Mouse (Mus musculus): ENCODE data around the gene Cmip.
A peak's percentile ranks its signal among the peaks of the same experiment; 100 is the strongest.

The Cmip gene

DNA sequence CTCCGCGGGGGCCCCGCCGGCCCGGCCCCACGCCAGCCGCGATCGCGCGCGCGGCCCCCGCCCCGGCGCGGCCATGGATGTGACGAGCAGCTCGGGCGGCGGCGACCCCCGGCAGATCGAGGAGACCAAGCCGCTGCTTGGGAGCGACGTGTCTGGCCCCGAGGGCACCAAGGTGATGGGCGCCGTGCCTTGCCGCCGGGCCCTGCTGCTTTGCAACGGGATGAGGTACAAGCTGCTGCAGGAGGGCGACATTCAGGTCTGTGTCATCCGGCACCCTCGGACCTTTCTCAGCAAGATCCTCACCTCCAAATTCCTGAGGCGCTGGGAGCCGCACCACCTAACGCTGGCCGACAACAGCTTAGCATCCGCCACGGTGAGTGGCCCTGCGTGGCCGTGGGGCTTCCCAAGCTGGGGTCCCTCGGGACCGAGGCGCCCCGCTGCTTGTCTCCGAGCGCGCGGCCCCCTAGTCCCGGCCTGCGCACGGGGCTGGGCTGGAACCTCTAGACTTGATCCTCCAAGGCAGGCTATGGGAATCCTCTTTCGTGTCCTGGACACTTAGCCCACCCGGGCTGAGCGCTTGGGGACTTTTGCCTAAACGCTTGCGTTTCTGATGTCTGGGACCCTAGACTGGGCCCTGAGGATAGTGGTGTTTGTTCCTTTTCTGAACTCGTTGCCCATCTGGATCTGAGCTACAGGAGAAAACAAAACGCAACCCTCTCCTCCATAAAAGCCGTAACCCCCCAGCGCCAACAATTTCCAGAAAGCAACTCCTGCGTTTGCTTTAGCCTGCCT is at the start of gene Cmip:
Gene Cmip (plus strand): TSS at position 36 of the 792 bp plus-strand sequence.
- DNase-seq: peak; percentile 70 to 72

DNA sequence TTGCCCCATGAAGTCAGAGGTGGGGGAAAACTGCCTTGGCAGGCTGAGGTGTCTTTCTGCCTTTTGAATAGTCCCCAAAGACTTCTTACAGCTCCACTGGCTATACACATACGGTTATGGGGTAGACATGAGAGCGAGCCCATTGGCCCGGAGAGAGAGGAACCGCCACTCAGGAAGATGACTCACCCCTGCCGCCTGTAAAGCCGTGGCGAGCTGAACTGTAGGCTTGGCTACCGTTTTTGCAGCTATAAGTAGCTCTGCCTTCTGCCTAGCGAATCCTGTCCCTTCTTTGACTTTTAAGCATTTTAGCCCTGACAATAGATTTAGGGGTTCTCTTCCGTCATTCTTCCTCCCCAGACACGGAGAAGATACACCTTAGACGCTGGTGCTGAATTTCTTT is 47.7 kb upstream of the Cmip start:
- no peak for DNase-seq

DNA sequence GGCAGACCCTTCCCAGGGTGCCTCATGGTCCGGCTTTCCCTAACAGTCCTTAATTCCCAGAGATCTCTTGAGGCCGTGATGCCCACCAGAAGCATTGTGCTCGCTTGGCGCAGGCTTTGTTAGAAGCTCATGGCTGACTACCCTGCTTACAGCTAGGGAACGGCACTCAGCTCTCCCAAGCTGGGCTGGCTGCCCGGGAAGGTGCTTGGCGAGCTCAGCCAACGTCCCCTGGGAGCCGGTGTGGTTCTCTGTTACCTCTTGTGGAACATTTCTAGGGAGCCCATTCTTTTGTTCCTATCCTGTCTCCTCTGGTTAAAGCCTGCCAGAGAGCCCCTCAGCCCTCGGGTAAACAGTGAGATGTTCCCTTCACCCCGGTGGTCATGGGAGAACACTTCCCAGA is 44.8 kb upstream of the Cmip start:
- DNase-seq: peak; percentile 32 to 58

DNA sequence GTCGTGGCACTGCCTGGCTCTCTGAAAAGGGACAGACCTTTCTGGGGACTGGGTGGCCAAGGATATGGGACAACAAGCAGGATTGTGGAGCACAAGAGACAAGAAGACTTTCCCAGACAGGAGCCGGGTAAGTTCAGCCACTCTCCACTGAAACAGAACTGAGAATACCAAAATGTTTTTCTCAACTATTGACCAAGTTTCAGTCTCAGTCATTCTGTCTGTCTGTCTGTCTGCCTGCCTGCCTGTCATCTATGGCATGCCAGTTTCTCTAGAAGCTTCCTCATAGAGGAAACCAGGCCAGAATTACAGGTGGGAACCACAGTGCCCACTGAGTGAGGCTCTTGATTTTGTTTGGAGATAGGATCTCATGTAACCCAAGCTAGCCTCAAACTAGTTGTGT is 39.1 kb upstream of the Cmip start:
- no peak for DNase-seq

DNA sequence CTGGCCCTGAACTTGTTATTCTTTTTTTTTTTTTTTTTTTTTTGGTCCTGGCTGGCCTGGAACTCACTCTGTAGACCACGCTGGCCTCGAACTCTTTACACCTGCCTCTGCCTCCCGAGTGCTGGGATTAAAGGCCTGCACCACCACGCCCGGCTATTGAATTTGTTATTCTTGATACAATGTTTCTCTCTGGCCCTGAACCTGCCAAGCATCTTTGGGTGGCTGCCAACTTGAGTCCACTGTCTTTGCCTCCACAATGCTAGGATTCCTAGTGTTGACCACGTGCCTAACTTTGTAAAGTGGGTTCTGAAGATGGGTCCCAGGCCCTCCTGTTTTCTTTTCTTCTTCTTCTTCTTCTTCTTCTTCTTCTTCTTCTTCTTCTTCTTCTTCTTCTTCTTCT is 34.5 kb upstream of the Cmip start:
- DNase-seq: peak; percentile 54 to 56

DNA sequence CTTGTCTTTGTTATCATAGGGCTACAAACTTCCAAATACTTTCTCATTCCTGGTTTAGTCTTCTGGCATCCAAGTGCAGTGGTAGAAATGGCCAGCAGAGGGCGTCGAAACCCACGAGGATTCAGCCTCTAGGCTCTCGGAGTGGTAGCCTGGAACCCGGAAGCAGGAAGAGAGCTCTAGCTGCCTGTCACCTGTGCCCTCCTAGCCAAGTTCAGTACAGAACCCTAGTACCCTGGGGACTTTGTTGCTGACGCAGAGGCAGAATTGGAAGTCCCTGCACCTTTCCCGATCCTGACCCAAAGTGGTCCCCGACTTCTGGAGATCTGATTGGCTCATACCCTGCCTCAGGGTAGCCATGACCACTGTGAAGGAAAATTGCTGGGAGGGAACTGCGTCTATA is 32.2 kb upstream of the Cmip start:
- DNase-seq: peak; percentile 92 to 95

DNA sequence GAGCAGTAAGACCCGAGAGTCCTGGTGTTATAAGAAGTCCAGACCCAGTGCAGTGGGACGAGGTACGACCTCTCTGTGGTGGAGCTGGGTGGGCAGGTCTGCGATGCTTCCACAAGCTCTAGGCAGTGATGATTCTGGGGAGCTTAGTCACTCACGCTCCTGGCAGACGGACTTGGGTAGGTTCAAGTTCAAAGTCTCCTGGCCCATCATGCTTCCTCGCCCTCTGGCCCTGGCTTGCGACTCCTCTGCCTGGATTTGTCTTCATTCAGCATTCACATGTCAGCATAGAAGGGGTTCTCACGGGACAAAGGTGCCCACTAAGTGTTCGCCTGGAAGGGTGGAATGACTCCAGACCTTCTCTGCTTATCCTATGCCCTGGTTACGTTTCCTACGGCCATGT is 30.6 kb upstream of the Cmip start:
- no peak for DNase-seq

DNA sequence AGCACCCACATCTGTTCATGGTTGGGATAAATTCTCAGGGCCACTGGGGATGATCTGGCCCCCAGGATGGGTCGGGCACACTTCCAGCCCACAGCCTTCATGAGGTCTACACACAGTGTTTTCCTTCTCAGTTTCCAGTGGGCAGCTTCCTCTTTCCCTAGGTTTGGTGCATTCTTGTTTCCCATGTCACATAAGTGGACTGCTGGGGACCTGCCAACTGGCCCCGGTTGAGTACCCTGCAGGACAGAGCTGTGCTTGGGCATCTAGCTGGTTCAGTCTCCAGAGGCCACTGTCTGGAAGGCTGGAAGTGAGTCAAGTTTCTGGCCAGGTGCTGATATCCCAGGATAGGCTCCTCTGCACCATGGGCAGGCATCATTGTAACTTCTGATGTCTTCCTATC is 29.5 kb upstream of the Cmip start:
- DNase-seq: peak; percentile 11 to 20

DNA sequence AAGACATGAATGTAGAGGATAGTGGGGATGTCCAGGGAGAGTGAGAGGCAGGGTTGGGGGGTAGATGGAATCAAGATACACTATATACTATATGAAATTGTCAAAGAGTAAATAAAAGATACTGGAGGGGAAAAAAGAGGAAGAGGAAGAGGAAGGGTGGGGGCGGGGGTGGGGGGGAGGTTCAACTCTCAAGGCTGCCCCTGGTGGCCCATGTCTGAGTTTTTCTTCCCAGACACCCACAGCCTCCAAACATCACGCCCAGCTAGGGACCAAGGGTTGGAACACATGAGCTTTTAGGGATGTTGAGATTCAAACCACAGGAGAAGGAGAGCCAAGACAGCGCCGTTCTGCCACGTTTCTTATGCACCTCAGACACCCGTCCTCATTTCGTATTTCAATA is 23.7 kb upstream of the Cmip start:
- DNase-seq: no peak

DNA sequence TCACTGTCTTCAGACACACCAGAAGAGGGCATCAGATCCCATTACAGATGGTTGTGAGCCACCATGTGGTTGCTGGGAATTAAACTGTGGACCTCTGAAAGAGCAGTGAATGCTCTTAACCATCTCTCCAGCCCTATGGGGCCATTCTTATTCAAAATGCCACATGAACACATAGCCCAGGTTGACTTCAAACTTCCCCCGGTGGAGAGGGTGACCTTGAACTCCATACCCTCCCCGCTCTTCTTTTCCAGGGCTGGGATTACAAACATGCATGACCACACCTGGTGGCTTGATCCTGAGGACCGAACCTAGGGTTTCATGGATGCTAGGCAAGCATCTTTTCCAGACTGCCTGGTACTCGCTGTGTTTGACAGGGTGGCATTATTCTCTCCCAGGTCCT is 20.3 kb upstream of the Cmip start:
- no peak for DNase-seq

DNA sequence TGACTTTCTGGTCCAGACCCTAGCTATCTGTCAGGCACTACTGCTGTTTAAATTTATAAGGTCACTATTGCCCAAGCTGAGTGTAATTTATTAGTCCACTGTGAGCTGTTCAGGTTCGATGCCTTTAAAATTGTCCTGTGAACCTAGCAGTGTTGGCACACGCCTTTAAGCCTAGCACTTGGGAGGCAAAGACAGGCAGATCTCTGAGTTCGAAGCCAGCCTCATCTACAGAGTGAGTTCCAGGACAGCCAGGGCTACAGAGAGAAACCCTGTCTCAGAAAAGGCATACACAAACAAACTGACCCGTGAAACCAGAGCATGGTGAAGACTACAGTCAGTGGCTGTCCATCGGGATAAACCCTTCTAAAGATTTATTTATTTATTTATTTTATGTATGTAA is 16.5 kb upstream of the Cmip start:
- DNase-seq: no peak

DNA sequence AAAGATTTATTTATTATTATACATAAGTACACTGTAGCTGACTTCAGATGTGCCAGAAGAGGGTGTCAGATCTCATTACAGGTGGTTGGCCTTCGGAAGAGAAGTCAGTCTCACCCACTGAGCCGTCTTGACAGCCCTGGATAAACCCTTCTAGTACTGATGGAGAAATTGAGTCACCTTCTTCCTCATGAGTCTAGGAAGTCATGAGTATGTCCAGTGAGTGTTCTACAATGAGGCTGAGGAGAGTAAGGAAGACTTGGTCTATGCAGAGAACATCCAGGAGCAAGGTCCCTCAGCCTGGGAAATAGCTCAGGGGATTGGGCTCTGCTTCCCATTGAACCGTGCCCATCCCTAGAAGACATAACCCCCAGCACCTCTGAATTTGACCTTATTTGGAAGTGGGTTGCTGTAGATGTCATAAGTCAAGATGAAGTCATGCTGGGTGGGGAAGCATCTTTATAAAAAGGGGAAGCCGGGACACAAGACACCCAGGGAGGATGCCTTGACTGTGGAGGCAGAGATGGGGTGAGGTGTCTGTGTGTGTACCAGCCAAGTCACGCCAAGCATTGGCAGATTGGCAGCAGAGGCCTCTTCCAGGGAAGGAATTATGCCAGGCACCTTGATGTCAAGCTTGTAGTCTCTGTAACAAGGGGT is 15.9 kb upstream of the Cmip start:
- peak in 1 of 2 experiments; percentile 34 for DNase-seq

DNA sequence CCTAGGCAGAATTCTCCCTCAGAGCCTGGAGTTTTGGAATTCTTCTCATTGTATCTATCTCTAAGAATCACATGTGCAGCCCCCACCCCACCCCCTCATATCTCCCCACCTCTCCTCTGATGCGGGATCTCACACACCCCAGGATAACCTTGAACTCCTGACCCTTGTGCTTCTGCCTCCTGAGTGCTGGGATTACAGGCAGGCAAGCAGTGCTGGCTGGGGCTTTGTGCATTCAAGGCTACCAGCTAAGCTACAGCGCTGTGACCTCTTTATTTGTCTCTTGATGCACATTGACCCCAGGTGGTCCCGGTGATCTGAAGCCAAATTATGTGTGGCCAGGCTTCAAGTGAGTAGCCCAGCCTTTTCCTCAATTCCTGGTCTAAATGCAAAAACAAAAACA is 15.0 kb upstream of the Cmip start:
- DNase-seq: peak; percentile 36 to 43

DNA sequence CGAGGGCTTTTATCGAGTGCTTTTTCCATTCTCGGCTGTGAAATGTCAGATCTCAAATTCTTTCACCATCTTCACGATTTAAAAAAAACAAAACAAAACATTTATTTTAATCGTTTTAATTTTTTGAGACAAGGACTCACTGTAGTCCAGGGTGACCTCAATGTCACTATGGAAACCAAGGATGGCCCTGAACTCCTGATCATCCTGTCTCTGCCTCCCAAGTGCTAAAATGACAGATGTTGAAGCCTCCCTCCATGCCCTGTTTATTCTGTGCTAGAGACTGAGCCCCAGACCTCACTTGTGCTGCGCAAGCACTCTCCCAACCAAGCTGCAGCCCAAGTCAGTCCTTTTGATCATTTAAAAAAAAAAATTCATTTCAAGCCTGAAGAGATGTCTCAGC is 14.6 kb upstream of the Cmip start:
- DNase-seq: no peak

DNA sequence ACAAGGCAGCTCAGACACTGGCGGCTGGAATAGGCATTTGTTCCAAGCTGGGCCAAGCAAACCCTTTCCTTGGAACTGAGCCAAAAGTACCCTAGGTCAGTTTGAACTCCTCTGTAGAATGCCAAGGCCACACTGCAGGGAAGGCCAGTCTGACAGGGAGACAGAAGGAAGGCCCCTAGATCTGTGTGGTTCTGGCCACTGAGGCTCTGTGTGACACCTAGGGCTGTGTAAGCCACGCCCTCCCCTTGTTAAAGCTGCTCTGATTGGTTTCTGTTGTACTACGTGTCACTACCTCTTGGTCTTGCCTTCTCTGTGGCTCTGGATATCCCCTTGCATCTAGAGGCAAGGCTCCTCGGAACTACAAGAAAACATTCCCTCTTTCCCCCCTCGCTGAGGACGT is 12.3 kb upstream of the Cmip start:
- peak; percentile 29 to 46 for DNase-seq

DNA sequence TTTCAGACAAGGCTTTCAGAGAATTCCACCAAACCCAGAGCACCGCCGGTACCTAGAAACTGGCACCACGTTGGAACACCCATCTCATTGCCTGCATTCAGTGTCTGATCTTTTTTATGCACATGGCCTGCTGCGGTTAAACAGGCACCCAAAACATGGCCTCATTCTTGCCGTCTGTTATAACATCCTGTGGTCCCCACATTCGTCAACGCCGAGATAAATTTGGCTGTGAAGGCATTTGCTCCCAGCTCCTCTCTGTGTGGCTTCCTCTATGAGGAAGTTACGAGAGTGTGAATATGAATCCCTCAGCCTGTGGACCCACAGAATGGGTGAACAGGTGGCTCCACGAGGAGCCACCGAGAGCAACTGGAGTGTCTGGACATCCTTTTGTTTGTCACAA is 8.5 kb upstream of the Cmip start:
- no peak for DNase-seq

DNA sequence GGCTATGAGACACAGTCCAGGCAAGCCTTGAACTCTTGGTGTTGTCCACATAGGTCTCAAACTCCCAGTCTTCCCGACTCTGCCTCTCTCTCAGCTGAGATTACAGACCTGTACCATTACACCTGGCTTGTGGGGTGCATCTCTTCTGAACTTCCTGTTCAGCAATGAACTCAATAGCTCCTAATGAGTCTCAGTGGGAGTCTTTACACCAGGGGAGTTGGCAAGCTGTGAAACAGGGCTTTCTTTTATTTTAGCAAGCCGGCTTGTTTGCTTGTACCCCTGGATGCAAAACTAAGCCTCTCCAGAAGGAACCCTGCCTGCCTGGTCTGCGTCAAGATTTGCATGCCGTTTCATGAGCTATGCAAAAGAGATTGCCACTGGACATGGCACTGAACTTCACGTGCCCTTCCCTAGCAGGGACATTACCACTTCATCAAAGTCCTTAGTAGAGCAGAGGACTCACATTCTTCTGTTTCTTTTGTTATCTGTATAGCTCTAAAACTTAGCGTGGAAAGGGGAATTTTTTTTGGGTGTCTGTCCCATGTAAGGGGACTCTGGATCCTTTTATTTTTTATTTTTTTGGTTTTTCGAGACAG is 5.7 kb upstream of the Cmip start:
- DNase-seq: no peak

DNA sequence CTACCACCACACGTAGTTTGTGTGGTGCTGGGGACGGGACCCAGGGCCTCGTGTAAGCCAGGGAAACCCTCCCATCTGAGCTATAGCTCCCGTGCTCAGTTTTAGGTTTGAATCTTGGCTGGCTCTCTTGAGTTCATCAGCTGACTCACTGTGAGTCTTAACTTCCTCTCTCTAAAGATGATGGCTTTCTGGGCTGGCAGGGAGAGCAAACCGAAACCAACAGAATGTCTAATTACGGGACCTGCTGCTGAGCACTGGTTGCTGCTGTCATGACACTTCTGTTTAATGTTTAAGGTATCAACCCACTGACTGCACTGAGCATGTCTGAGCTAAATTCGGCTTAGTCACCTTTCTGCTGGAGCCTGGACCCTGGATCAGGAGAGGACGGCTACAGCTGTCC is 4.2 kb upstream of the Cmip start:
- no peak for DNase-seq

DNA sequence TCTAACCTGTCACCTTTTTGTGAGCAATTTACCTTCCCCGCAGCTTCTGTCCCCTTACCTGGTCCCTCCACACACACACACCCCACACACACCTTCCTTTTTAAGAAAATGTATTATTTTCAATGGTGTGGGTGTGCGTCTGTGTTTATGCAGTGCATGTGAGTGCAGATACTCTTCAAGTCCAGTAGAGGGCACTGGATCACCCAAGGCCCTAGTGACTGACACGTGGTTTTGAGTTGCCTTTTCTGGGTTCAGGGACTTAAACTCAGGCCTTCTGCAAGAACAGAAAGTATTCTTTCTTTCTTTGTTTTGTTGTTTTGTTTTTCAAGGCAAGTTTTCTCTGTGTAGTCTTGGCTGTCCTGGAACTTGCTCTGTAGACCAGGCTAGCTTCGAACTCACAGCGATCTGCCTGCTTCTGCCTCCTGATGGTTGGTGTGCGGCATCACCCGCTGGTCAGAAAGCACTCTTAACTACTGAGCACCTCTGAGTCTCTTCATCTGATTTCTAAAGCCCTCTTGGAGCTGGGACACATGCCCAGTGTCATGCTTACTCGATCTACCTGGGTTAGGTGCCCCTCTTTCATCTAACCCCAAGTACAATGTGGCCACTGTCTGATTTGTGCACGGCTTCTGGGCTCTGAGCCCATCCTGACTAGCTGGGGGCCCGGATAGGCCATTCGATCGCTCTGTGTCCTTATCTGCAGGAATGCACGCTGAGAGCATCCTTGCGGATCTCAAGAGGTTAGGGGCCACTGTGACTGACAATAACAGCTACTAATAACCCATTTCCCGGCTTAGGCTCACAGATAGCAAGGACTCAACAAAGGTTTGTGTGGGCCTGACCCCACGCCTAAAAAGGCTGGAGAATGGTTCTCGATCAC is 3.2 kb upstream of the Cmip start:
- DNase-seq: no peak

DNA sequence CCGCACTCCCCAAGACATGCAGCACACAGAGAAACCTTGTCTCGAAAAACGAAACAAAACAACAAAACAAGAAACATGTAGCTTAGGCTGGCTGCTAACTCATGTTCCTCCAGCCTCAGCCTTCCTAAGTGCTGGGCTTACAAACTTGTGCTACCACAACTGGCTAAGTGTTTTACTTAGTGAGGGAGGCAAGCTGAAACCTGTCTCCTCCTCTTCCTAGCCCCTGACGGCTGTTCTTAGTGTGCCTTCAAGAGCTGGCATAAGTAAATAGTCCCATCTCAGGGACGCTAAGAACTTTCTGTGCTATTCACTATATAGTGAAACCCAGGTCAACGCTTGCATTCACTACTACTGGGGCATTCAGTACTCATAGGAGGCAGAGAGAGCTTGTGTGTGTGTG is 2.4 kb upstream of the Cmip start:
- DNase-seq: no peak

DNA sequence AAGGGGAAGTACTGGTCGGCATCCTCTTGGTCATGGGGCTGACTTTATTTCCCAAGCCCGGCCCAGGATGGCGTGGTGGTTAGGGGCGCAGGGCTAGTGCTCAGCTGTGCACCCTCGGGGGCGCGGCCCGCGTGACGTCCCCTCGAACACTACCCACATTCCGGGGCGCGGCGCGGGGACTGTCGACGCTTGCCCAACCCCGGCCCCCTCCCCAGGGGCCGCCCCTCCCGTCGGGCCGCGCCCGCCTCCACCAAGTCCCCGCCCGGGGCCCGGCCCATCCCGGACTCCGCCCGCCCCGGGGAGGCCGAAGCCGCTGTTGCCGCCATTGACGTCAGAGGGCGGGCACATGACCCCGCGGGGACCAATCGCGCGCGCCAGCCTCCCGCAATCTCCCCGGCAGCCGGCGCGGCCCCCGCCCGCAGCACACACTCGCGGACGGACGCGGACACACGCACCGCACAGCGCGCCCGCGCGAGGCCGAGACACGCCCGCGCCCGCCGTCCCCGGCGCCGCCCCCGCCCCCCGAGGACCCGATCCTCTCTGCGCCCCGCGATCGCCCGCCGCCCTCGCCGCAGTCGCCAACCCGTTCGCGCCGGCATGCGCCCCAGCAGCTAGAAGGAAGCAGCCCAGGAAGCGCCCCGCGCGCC is 449 bp upstream of the Cmip start:
- DNase-seq: peak; percentile 97

DNA sequence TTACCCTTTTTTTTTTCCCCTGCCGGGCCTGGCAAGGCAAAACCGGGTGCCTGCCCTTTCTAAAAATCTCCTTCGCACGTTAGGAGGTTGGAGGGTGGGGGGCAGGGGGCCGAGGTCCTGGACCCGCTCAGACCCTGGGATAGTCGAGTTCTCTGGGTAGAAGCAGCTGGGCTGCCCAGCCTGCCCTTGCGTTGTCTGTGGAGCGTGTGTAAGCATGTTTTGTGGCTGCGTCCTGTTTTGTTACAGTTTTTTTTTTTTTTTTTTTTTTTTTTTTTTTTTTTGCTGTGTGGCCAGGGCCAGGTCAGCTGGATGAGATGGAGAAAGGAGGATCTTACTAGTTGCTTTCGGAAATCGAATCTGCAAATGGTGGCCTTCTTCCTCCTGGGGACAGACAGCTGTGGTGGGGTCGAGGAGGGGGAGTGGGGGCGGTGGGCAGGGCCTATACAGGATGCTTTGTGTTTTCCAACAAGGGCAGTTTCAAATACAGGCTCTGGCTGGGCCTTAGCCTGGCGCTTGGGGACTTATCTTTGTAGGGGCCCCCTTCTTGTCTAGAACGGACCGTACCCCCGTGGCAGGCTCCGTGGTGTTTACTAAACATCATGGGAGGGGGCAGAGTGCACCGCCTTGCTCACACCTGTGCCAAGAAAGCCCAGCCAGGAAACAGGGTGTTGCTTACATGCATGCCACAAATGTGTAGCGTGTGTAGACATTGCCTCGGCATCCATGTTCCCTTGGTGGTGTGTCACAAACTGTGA is 1.1 kb downstream of the Cmip start:
- peak; percentile 45 to 51 for DNase-seq
